Mouse (Mus musculus) stomach, embryonic 16.5 days (tissue): ENCODE data around the gene S100a2. TPM values are rescaled to one million over a fixed set of nuclear protein-coding genes. Genes with fewer than 3 reads are reported as not detected.
A peak's percentile ranks its signal among the peaks of the same experiment; 100 is the strongest.

Experiments used
- ATAC-seq: fragments of 200-750 bp; cut with Nextera tagmentation; 2 replicates; pipeline ENCODE4 v1.8.0; 2017; ENCODE audit warnings: moderate number of reproducible peaks, moderate TSS enrichment; ENCODE audit not compliant: insufficient read depth, low FRiP score
- H3K27ac ChIP-seq: fragments of 300-500 bp; sonication (generic); 2 replicates; pipeline ENCODE4 v1.5.1; 2014; ENCODE audit warnings: low read length
- H3K27me3 ChIP-seq: fragments of 300-500 bp; sonication (generic); 2 replicates; pipeline ENCODE4 v1.6.1; 2014; ENCODE audit warnings: low read length, control low read depth, mixed read lengths; ENCODE audit not compliant: control insufficient read depth, insufficient read depth
- H3K36me3 ChIP-seq: fragments of 300-500 bp; sonication (generic); 2 replicates; pipeline ENCODE4 v1.6.1; 2014; ENCODE audit warnings: low read length; ENCODE audit not compliant: control insufficient read depth, insufficient read depth
- H3K4me1 ChIP-seq: fragments of 300-500 bp; sonication (generic); 2 replicates; pipeline ENCODE4 v1.6.1; 2014; ENCODE audit warnings: low read length, control low read depth, mixed read lengths; ENCODE audit not compliant: control insufficient read depth, insufficient read depth
- H3K4me2 ChIP-seq: fragments of 300-500 bp; sonication (generic); 2 replicates; pipeline ENCODE4 v1.6.1; 2014; ENCODE audit warnings: low read depth, low read length, mixed read lengths
- H3K4me3 ChIP-seq: fragments of 300-500 bp; sonication (generic); replicated peaks from 2 replicates; pipeline ENCODE4 v1.5.1; 2014; ENCODE audit warnings: mild to moderate bottlenecking, low read length
- H3K9ac ChIP-seq: fragments of 300-500 bp; sonication (generic); 2 replicates; pipeline ENCODE4 v1.6.1; 2014; ENCODE audit warnings: low read length
- H3K9me3 ChIP-seq: fragments of 300-500 bp; sonication (generic); replicated peaks from 2 replicates; pipeline ENCODE4 v1.6.1; 2016; ENCODE audit warnings: low read length, control low read depth; ENCODE audit not compliant: control insufficient read depth
- WGBS: fragments of 180-500 bp; shearing (Covaris S2); extraction: QIAGEN DNeasy Blood & Tissue Kit; methylation state at CpG from one replicate; pipeline ENCODE4 v1.1.7; 2014; 5-methylcytosine and 5-hydroxymethylcytosine counted together
- polyA plus RNA-seq: library from polyadenylated mRNA; unstranded; fragments of >200 nt; fragmentation: Nextera tagmentation; extraction: Ambion mirVana; gene quantifications from 2 replicates; pipeline ENCODE4 v1.2.1, GENCODE M21; 2015

The S100a2 gene
- polyA plus RNA-seq, 1 experiment from 2014 or later, result 0.93 TPM

DNA sequence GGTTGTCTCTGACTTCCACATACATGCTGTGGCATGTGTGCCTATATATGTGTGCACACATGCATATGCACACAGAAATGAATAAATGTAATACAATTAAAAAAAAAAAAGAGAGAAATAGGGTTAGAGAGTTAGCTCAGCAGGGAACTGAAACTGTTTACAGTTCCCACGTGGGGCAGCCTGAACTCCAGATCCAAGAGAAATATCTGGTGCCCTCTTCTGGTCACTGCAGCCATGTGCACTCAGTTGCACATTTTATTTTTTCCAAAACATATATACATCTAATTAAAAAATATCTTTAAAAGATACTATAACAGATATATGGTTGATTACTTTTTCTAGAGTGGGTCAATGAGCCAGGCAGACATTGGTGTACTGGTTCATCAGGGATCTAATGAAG lies 27.5 kb downstream of the S100a2 start:
- no peak overlapping the region for H3K4me3 ChIP-seq
- H3K27me3 ChIP-seq, result no peaks in the 10 kb centered on the region
- no peak overlapping the region for H3K4me2 ChIP-seq
- 0% methylated on average over 1 of the region's 1 CpGs for WGBS
- no peaks in the 10 kb centered on the region for H3K36me3 ChIP-seq
- no peak for ATAC-seq
- no peak overlapping the region for H3K27ac ChIP-seq
- 0 out of 2 replicates have a peak, but pooled peaks cover 3% of the 10 kb centered on the region for H3K9me3 ChIP-seq
- H3K9ac ChIP-seq, result no peak overlapping the region
- H3K4me1 ChIP-seq, result peaks cover 15% of the 10 kb centered on the region

DNA sequence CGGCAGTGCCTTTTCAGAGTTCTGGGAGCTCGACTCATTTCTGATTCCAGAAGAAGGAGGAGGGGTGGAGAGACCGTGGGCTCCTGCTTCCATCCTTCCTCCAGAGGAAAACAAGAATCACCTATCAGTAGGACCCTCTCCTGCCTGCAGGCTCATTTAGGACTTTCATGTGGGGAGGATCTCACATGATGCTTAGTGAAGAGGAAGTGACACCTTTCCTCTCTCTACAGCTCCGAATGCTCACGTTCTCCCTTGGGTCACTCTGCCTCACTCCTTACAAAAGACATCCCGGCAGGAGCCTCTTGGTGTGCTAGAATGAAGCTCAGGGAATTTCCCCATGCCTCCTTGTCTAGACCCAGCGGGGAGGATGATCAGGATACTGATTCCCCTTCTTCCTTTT lies 31.5 kb downstream of the S100a2 start:
- no peak overlapping the region for H3K27ac ChIP-seq
- no peaks in the 10 kb centered on the region for H3K36me3 ChIP-seq
- ATAC-seq, result no peak
- H3K27me3 ChIP-seq, result no peaks in the 10 kb centered on the region
- WGBS, result 38% methylated on average over 7 of the region's 7 CpGs
- H3K9ac ChIP-seq, result no peak overlapping the region
- no peak overlapping the region for H3K4me3 ChIP-seq
- H3K4me1 ChIP-seq, result peaks cover 22% of the 10 kb centered on the region
- no peak overlapping the region for H3K4me2 ChIP-seq
- 0 out of 2 replicates have a peak, but pooled peaks cover 3% of the 10 kb centered on the region for H3K9me3 ChIP-seq

- peak; percentile 23; the same call in 1 of the 2 replicates for ATAC-seq
- WGBS, result 12% methylated on average over 2 of the region's 2 CpGs
- H3K27ac ChIP-seq, result peak overlapping the region; percentile 75
- no peak overlapping the region for H3K4me2 ChIP-seq
- no peaks in the 10 kb centered on the region for H3K27me3 ChIP-seq
- H3K9me3 ChIP-seq, result no peaks in the 10 kb centered on the region
- peaks cover 22% of the 10 kb centered on the region for H3K4me1 ChIP-seq
- H3K9ac ChIP-seq, result peak overlapping the region; percentile 25; the same call in 1 of the 2 replicates
- H3K36me3 ChIP-seq, result no peaks in the 10 kb centered on the region
- H3K4me3 ChIP-seq, result no peak overlapping the region
Measured at GRCm38 (mm10) chr3:90623435-90624071, 33.5 kb downstream of the S100a2 start.

- Histone ChIP-seq H3K27ac (peak overlapping the region; percentile 95), H3K27me3 (no peaks in the 10 kb centered on the region), H3K4me3 (no peak overlapping the region), H3K4me2 (no peak overlapping the region), H3K36me3 (no peaks in the 10 kb centered on the region), H3K4me1 (peaks cover 22% of the 10 kb centered on the region), H3K9me3 (no peaks in the 10 kb centered on the region), H3K9ac (no peak overlapping the region)
- ATAC-seq, result no peak
- WGBS, result 70% methylated on average over 5 of the region's 5 CpGs
Measured at GRCm38 (mm10) chr3:90625496-90625895, 35.4 kb downstream of the S100a2 start.

DNA sequence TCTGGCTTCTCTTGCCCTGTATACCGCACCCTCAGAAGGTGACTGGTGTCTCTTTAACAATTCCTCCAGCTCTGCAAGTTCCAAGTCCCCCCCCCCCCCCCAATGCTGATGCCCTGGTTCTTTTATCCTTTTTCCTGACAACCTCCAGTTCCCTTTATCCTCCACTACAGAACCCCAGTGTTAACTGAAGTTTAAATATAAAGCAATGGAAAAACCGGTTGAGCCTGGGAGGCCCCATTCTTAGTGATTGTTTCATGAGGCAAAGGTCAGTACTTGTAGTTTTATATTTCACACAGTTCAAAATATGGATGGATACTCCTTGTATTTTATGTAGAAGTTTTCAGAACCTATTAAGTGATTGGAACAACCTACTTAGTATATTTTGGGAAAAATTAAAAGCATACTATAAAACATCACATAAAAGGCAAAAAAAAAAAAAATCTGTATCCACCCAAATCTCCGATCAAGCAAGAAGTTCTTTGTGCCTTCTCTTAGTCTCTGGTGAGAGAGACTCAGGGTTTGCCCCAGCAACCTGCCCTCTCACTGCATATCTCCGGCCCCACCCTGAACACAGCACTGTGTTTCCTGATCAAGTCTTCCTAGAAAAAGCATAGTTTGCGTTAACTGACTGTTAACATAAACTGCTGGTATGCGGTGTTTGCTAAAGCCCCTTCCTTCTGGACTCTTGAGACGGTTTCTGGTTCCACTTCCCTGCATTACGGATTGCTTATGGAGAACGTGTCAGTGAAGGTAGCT lies 36.4 kb downstream of the S100a2 start:
- 39% methylated on average over 9 of the region's 9 CpGs for WGBS
- H3K4me3 ChIP-seq, result peak overlapping the region; percentile 2; the same call in 1 of the 2 replicates
- H3K27me3 ChIP-seq, result no peaks in the 10 kb centered on the region
- peaks cover 22% of the 10 kb centered on the region for H3K4me1 ChIP-seq
- peak; percentile 71 for ATAC-seq
- peak overlapping the region; percentile 7; the same call in 1 of the 2 replicates for H3K4me2 ChIP-seq
- H3K9me3 ChIP-seq, result no peaks in the 10 kb centered on the region
- H3K36me3 ChIP-seq, result no peaks in the 10 kb centered on the region
- peak overlapping the region; percentile 23; the same call in 1 of the 2 replicates for H3K9ac ChIP-seq
- peak overlapping the region; percentile 95 for H3K27ac ChIP-seq

GRCm38 (mm10) chr3:90627366-90627765 lies 37.3 kb downstream of the S100a2 start:
- peak overlapping the region; percentile 94 for H3K27ac ChIP-seq
- no peaks in the 10 kb centered on the region for H3K27me3 ChIP-seq
- H3K9ac ChIP-seq, result peak overlapping the region; percentile 44; the same call in 1 of the 2 replicates
- H3K4me2 ChIP-seq, result peak overlapping the region; percentile 7; the same call in 1 of the 2 replicates
- no peaks in the 10 kb centered on the region for H3K9me3 ChIP-seq
- H3K36me3 ChIP-seq, result no peaks in the 10 kb centered on the region
- 80% methylated on average over 5 of the region's 5 CpGs for WGBS
- no peak for ATAC-seq
- peaks cover 22% of the 10 kb centered on the region for H3K4me1 ChIP-seq
- no peak overlapping the region for H3K4me3 ChIP-seq

DNA sequence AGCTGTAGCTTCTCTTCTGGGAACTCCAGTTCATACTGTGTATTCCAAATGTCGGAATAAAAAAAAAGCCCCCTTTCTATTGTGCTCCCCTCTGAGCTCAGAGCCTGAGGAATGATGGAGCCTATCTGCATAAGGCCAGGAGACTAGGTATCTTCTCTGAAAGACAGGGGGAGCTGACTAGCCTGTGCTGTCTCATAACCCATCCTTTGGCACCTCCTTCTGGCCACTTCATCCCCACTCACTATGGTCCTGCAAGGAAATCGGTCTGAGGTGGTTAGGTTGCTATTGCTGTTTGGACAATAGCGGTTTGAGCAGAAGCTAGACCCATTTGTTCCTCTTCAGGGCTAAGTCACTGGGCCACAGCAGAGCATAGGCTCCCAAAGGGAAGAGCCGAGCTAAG lies 37.8 kb downstream of the S100a2 start:
- ATAC-seq, result no peak
- Histone ChIP-seq H3K27me3 (no peaks in the 10 kb centered on the region), H3K9ac (no peak overlapping the region), H3K36me3 (no peaks in the 10 kb centered on the region), H3K9me3 (no peaks in the 10 kb centered on the region), H3K4me2 (no peak overlapping the region), H3K4me3 (no peak overlapping the region), H3K27ac (0 out of 2 replicates have a peak overlapping the region, but pooled peaks have one; percentile 94), H3K4me1 (peaks cover 22% of the 10 kb centered on the region)
- 59% methylated on average over 4 of the region's 4 CpGs for WGBS

GRCm38 (mm10) chr3:90629298-90629697 lies 39.3 kb downstream of the S100a2 start:
- H3K4me2 ChIP-seq, result no peak overlapping the region
- H3K27ac ChIP-seq, result peak overlapping the region; percentile 30; the same call in 1 of the 2 replicates
- H3K27me3 ChIP-seq, result no peaks in the 10 kb centered on the region
- 72% methylated on average over 2 of the region's 2 CpGs for WGBS
- H3K36me3 ChIP-seq, result no peaks in the 10 kb centered on the region
- ATAC-seq, result peak; percentile 38
- H3K4me1 ChIP-seq, result peaks cover 8% of the 10 kb centered on the region
- no peaks in the 10 kb centered on the region for H3K9me3 ChIP-seq
- no peak overlapping the region for H3K9ac ChIP-seq
- H3K4me3 ChIP-seq, result no peak overlapping the region

DNA sequence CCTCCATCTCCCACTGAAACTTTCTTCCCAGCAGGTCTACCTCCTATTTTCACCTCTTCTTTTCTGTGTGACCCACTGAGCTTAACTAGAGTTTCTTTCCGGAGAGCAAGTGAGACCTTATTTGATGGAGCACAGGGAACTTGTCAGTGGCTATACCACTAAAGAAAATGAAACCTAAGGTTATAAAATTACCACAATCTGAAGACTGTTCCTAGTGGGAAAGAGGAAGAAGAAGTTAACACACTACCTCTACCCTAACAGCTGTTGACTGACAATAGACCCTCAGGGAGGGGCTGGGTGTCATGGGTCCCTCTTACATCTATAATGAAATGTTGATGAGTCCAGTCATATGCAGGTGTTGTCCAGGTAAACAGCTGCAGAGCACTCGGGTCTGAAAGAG lies 41.9 kb downstream of the S100a2 start:
- ATAC-seq, result no peak
- no peak overlapping the region for H3K27ac ChIP-seq
- H3K27me3 ChIP-seq, result no peaks in the 10 kb centered on the region
- H3K9ac ChIP-seq, result no peak overlapping the region
- no peaks in the 10 kb centered on the region for H3K9me3 ChIP-seq
- H3K36me3 ChIP-seq, result no peaks in the 10 kb centered on the region
- no peak overlapping the region for H3K4me3 ChIP-seq
- H3K4me1 ChIP-seq, result no peaks in the 10 kb centered on the region; the same call in 1 of the 2 replicates
- no peak overlapping the region for H3K4me2 ChIP-seq
- WGBS, result 78% methylated on average over 2 of the region's 2 CpGs
